Mouse (Mus musculus) ES-Bruce4 (cell line): ENCODE data around the gene Fgfr2.

ENCODE experiments used
- CTCF ChIP-seq: IDR thresholded peaks from one replicate; pipeline ENCODE4 v1.8.1; 2011; ENCODE audit warnings: low read depth, low read length
- EP300 ChIP-seq: IDR thresholded peaks from 2 replicates; pipeline ENCODE4 v1.6.1; 2011; ENCODE audit warnings: low read depth, low read length; ENCODE audit not compliant: insufficient read depth
- POLR2A ChIP-seq: IDR thresholded peaks from one replicate; pipeline ENCODE4 v1.8.1; 2011; ENCODE audit warnings: low read length; ENCODE audit not compliant: insufficient read depth

GRCm38 (mm10) chr7:130654562-130654961 is 2468.6 kb downstream of the Fgfr2 start:
- no peak for TF ChIP-seq CTCF
- TF ChIP-seq POLR2A = no peak
- no peak for TF ChIP-seq EP300
